Mouse (Mus musculus) heart, adult 2 months (tissue): Measurements from ENCODE around the gene Gm5580. TPM values are rescaled to one million over a fixed set of nuclear protein-coding genes. Genes with fewer than 3 reads are reported as not detected.
"Not testable (repeated sequence)": the region's sequence is repeated elsewhere in the genome, so short reads cannot be mapped to it uniquely, and the experiment has no call there.

Experiments
- DNase-seq, 2 experiments: peaks; one replicate each; pipeline ENCODE4 v3.0.0; 2021
- H3K27ac ChIP-seq: fragments of 200-600 bp; 2 replicates; pipeline ENCODE4 v1.8.1; 2022
- H3K27me3 ChIP-seq: fragments of 200-500 bp; 2 replicates; pipeline ENCODE4 v1.6.1; 2012; ENCODE audit warnings: mild to moderate bottlenecking, low read length, inconsistent platforms, mixed read lengths; ENCODE audit not compliant: control insufficient read depth, insufficient read depth
- H3K36me3 ChIP-seq: fragments of 200-500 bp; 2 replicates; pipeline ENCODE4 v1.6.1; 2012; ENCODE audit warnings: low read length, inconsistent platforms; ENCODE audit not compliant: control insufficient read depth, insufficient read depth
- H3K4me1 ChIP-seq: fragments of 200-500 bp; 2 replicates; pipeline ENCODE4 v1.6.1; 2011; ENCODE audit warnings: low read length; ENCODE audit not compliant: control insufficient read depth, insufficient read depth
- H3K4me3 ChIP-seq: fragments of 200-600 bp; 2 replicates; pipeline ENCODE4 v1.8.1; 2022
- H3K79me2 ChIP-seq: fragments of 200-500 bp; replicated peaks from 2 replicates; pipeline ENCODE4 v1.6.1; 2012; ENCODE audit warnings: mild to moderate bottlenecking, inconsistent platforms, low read length, moderate library complexity, mixed read lengths; ENCODE audit not compliant: control insufficient read depth, insufficient read depth
- H3K9ac ChIP-seq: fragments of 200-500 bp; 2 replicates; pipeline ENCODE4 v1.6.1; 2012; ENCODE audit warnings: low read depth, mild to moderate bottlenecking, control low read depth, inconsistent platforms, low read length, mixed read lengths
- CTCF ChIP-seq: fragments of 200-600 bp; IDR thresholded peaks from 2 replicates; pipeline ENCODE4 v1.8.1; 2022; ENCODE audit warnings: antibody characterized with exemption, mild to moderate bottlenecking, moderate library complexity
- EP300 ChIP-seq: fragments of 200-500 bp; IDR thresholded peaks from 2 replicates; pipeline ENCODE4 v1.6.1; 2011; ENCODE audit warnings: low read depth, low read length, control low read depth; ENCODE audit not compliant: insufficient read depth
- POLR2A ChIP-seq: fragments of 200-500 bp; IDR thresholded peaks from 2 replicates; pipeline ENCODE4 v1.6.1; 2011; ENCODE audit warnings: mild to moderate bottlenecking, low read depth, low read length, control low read depth; ENCODE audit not compliant: insufficient read depth
- WGBS: fragments of 180-500 bp; shearing (Covaris S2); methylation state at CpG from one replicate; pipeline ENCODE4 v1.1.7; 2018; 5-methylcytosine and 5-hydroxymethylcytosine counted together
- intact Hi-C: fragments of 180-260 bp; cut with DNase I; formaldehyde crosslinking; loops from one replicate; pipeline ENCODE4 v1.15.1; 2025
- long read RNA-seq: library from polyadenylated mRNA; stranded (forward); transcript quantifications from one replicate; pipeline ENCODE4 v2.0.0, GENCODE M21; 2021
- polyA plus RNA-seq: library from polyadenylated mRNA; depleted of rRNA; stranded (reverse); fragments of >200 nt; gene quantifications from 2 replicates; pipeline ENCODE4 v1.2.3, GENCODE M21; 2012; rRNA removed
- total RNA-seq, 2 experiments: library from RNA; stranded (reverse); gene quantifications; 2 replicates each; pipeline ENCODE4 v1.2.3; 2021

Gene Gm5580
- total RNA-seq, result 1 to 10 TPM; 1.3 to 2.3 TPM
- polyA plus RNA-seq, result 0.12 TPM in 1 of 2 replicates, not detected in the other
- long read RNA-seq, result 0 reads

DNA sequence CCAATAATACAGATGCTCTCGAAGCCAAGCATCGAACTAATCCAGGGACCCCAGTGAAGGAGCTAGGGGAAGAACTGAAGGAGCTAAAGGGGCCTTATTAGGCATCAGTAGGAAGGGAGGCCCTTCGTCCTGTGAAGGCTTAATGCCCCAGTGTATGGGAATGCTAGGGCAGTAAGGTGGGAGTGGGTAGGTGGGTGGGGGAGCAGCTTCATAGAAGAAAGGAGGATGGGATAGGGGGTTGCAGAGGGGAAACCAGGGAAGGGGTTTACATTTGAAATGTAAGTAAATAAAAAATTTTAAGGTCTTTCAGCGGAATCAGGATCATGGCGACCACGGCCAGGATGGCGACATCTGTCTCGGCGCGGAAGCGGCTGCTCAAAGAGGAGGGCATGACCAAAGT, at the start of gene Gm5580:
Gene Gm5580, plus strand, starts transcription at position 301 of the 400 bp plus-strand sequence.
- H3K9ac ChIP-seq, H3K36me3 ChIP-seq, H3K4me1 ChIP-seq, H3K27ac ChIP-seq, DNase-seq, H3K27me3 ChIP-seq, H3K4me3 ChIP-seq, H3K79me2 ChIP-seq, intact Hi-C loops: not testable (repeated sequence)
- WGBS, result 91% methylated on average over 11 of the region's 11 CpGs

DNA sequence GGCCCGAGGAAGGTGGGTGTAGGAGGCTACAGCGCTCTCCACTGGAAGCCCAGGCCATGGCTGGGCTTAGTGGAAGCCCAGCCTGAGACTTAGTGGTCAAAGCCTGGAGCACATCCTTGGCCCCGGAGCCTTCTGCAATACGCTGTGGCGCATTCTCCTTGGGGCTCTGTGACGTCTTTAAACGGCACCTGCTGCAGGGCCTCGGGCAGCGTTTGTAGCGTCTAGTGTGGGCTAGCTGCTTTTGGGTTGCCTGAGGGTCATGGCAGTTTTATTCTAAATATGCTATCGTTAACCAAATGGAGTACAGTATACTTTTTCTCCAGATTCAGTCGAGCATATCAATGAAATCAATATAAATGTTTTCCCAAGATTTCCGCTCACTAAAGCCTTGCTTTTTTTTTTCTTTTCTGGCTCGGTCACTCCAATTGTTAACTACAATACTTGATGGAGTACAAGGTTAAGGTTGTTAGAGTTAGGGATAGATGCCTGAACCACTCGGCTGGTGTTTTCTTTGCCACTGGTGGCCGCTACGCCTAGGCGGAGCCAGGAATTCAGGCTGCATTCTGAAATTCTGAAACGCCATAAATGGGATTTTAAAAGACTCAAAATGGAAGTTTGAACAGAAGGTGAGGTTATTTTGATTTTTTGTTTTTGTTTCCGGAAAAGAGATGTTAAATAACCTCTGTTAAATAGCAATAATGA, 44.5 kb upstream of the Gm5580 start, which contains the start of gene Olfr212:
Gene Olfr212, plus strand, starts transcription at position 215 of the 702 bp plus-strand sequence.
- H3K9ac ChIP-seq, H3K4me3 ChIP-seq, DNase-seq, H3K4me1 ChIP-seq, H3K27me3 ChIP-seq, H3K36me3 ChIP-seq, H3K27ac ChIP-seq, intact Hi-C loops, H3K79me2 ChIP-seq: not testable (repeated sequence)
- 90% methylated on average over 20 of the region's 20 CpGs for WGBS

- Histone ChIP-seq H3K36me3 (no peaks in the 10 kb centered on the region), H3K27ac (no peak overlapping the region), H3K4me1 (no peaks in the 10 kb centered on the region), H3K4me3 (no peak overlapping the region), H3K79me2 (no peaks in the 10 kb centered on the region), H3K27me3 (no peaks in the 10 kb centered on the region), H3K9ac (no peak overlapping the region)
- TF ChIP-seq CTCF, result no peak
- no peak for TF ChIP-seq EP300
- TF ChIP-seq POLR2A, result no peak
- no peak for DNase-seq
- intact Hi-C loops, result no loop called here
Measured at GRCm38 (mm10) chr6:116514832-116515231, 36.1 kb upstream of the Gm5580 start.

DNA sequence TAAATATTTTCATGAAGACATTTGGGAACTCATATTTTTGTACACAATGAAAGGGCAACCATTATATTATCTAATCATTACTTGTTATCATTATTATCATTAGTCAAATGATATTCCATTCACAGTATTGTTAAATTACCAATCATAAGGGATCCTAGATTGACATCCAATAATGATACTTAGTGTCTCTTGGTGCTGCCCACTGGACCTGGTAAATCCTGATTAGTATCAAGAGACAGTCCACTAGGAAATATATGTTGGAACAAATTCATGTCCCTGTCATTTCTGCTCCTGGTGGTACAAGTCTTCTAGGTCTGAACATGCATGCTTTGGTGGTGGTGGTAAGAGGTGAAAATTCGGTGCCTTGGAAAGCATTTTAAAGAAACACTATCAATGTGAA, 12.8 kb upstream of the Gm5580 start, which contains the start of gene Olfr213:
Gene Olfr213, plus strand, starts transcription at position 301 of the 400 bp plus-strand sequence.
- no peak within 1 kb of the TSS for H3K4me3 ChIP-seq
- no peaks in the 10 kb centered on the region for H3K27me3 ChIP-seq
- H3K9ac ChIP-seq, result no peak within 1 kb of the TSS
- DNase-seq, result no peak
- no peaks in the 10 kb centered on the region for H3K4me1 ChIP-seq
- no peaks in the 10 kb centered on the region for H3K36me3 ChIP-seq
- H3K27ac ChIP-seq, result no peak within 1 kb of the TSS
- TF ChIP-seq CTCF (no peak), POLR2A (no peak), EP300 (no peak)
- WGBS, result 68% methylated on average over 1 of the region's 1 CpGs
- intact Hi-C loops, result no loop called here
- no peaks in the 10 kb centered on the region for H3K79me2 ChIP-seq

DNA sequence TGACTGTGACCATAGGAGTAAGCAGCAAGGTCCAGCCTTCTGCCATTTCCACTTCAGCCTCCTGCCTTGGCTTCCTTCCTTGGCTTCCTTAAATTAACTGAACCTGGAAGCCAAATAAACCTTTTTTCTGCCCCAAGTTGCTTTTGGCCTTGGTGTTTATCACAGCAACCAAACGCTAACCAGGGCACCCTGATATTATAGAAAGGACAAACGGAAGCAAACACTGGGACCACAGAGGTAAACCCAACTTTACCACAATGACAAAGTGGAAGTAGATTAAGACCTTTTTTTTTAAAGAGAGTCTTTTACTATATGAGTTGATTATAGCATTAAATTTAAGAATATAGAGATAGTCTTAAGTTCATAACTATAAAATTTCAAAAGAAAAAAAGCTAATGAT, 8.4 kb upstream of the Gm5580 start:
- H3K79me2 ChIP-seq, result no peaks in the 10 kb centered on the region
- H3K9ac ChIP-seq, result no peak overlapping the region
- TF ChIP-seq EP300 (no peak), POLR2A (no peak), CTCF (no peak)
- H3K36me3 ChIP-seq, result no peaks in the 10 kb centered on the region
- intact Hi-C loops, result no loop called here
- H3K27me3 ChIP-seq, result no peaks in the 10 kb centered on the region
- H3K4me1 ChIP-seq, result no peaks in the 10 kb centered on the region
- no peak for DNase-seq
- 78% methylated on average over 2 of the region's 2 CpGs for WGBS
- no peak overlapping the region for H3K4me3 ChIP-seq
- H3K27ac ChIP-seq, result no peak overlapping the region

DNA sequence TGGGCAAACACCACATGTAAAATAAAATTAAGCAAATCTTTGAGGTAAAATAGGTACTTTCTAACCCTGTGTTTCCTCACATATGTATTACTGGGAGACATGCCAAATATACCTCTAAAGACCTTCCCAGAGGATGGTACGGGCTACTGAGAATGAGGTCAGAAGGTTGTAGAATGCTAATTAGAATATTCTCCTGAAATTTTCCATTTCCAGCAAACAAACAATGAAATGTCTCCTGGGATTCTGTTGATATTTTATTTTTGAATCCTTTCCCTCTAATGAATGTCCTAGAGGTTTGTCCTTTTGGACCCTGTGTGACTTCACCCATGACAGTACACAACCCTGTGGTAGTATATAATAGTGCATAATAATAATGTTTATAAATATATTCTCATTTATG, 3.0 kb downstream of the Gm5580 start, which contains the start of gene Olfr214:
Gene Olfr214, plus strand, starts transcription at position 301 of the 400 bp plus-strand sequence.
- 56% methylated on average over 1 of the region's 1 CpGs for WGBS
- Histone ChIP-seq H3K27ac (no peak within 1 kb of the TSS), H3K79me2 (no peaks in the 10 kb centered on the region), H3K4me3 (no peak within 1 kb of the TSS), H3K27me3 (no peaks in the 10 kb centered on the region), H3K36me3 (no peaks in the 10 kb centered on the region), H3K4me1 (no peaks in the 10 kb centered on the region), H3K9ac (no peak within 1 kb of the TSS)
- intact Hi-C loops, result no loop called here
- DNase-seq, result no peak
- TF ChIP-seq POLR2A (no peak), CTCF (no peak), EP300 (no peak)
